Comparison of ENCODE assay signal across 8 mouse cellular contexts in the genomic region with DNA sequence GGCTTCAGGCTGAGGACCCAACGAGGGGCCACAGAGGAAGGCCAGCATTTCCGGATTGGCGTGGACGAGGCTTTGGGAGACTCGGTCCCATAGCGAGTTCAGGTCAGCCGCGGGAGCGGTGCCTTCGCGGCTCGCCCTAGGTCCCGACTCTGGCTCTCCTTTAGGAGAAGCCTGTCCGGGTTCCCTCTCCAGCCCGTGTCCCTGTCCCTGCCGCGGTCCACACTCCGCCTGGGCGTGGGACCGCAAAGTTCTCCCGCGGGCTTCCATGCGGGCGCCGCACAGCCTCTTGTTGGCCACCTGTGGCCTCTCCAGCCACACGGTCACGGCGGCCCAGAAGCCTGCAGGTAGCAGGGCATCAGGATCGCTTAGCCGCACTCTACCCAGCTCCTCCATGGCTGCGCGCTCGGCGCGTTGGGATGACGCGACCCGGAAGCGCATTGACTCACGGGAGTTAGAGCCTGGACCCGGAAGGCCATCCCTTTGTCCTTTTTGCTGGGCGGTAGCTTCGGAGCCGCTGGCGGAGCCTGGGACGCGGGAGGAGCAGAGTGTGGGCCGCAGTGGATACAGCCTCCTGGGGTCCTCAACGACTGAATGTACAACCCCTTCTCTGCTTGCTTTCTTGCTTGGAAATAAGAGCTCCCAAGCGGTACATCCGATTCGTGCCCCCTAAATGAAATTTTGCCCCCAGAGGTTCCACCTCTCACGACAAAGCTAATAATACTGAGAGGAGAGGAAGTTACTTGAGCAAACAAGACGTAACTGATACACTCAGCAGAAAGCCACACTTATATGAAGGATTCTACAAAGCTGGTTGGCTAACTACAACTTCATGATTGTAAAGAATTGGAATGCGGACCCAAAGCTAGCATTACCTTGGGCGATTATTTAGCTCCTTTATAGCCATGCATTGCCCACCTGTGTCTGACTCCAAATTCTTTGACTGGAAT. TPM values are rescaled to one million over a fixed set of nuclear protein-coding genes. Genes with fewer than 3 reads are reported as not detected.
DNase-seq lines count a peak whose midpoint lies in the region; ATAC-seq and TF ChIP-seq lines count a peak whose summit lies in the region.

A gene (minus strand): TSS at position 418 of the 947 bp plus-strand sequence.

- H3K4me2 ChIP-seq in heart, embryonic 12.5 days: peak within 1 kb of the TSS; percentile 95
- peak within 1 kb of the TSS; percentile 90 for H3K4me2 ChIP-seq in kidney, postnatal 0 days (ENCODE audit: low read length)
- H3K4me2 ChIP-seq in liver, embryonic 11.5 days: peak within 1 kb of the TSS; percentile 78
- peak within 1 kb of the TSS; percentile 95 for H3K4me2 ChIP-seq in stomach, embryonic 14.5 days (replicated peaks; ENCODE audit: low read depth, low read length)

- peak; percentile 96 for ATAC-seq in erythroblast, adult 5-6 weeks (replicated peaks; ENCODE audit: low FRiP score, poor library complexity, severe bottlenecking)
- peak; percentile 93 for ATAC-seq in heart, embryonic 12.5 days (ENCODE audit: insufficient number of reproducible peaks, low FRiP score)
- ATAC-seq in kidney, postnatal 0 days (replicated peaks; ENCODE audit: low FRiP score, low read depth): peak; percentile 94
- peak; percentile 95 for ATAC-seq in liver, embryonic 11.5 days (replicated peaks; ENCODE audit: low FRiP score)
- peak; percentile 91 for ATAC-seq in stomach, embryonic 14.5 days (ENCODE audit: insufficient number of reproducible peaks, insufficient read depth, low FRiP score, low read depth)

- H3K4me1 ChIP-seq in heart, embryonic 12.5 days (replicated peaks): peaks cover 10% of the 10 kb centered on the region
- H3K4me1 ChIP-seq in kidney, postnatal 0 days (replicated peaks; ENCODE audit: insufficient read depth, low read length): peaks cover 8% of the 10 kb centered on the region
- peaks cover 6% of the 10 kb centered on the region for H3K4me1 ChIP-seq in liver, embryonic 11.5 days (replicated peaks; ENCODE audit: control insufficient read depth, insufficient read depth, low read length)
- peaks cover 7% of the 10 kb centered on the region for H3K4me1 ChIP-seq in stomach, embryonic 14.5 days (ENCODE audit: control insufficient read depth, insufficient read depth, low read length)

- H3K36me3 ChIP-seq in heart, embryonic 12.5 days: peaks cover 37% of the 10 kb centered on the region
- H3K36me3 ChIP-seq in kidney, postnatal 0 days (ENCODE audit: insufficient read depth, low read length): peaks cover 21% of the 10 kb centered on the region
- H3K36me3 ChIP-seq in liver, embryonic 11.5 days (ENCODE audit: control insufficient read depth, insufficient read depth, low read length): peaks cover 3% of the 10 kb centered on the region; the same call in 1 of the 2 replicates
- peaks cover 20% of the 10 kb centered on the region for H3K36me3 ChIP-seq in stomach, embryonic 14.5 days (ENCODE audit: control insufficient read depth, insufficient read depth, low read length)

- peak within 1 kb of the TSS; percentile 91 for H3K9ac ChIP-seq in heart, embryonic 12.5 days
- H3K9ac ChIP-seq in kidney, postnatal 0 days (ENCODE audit: low read depth, low read length): peak within 1 kb of the TSS; percentile 87
- peak within 1 kb of the TSS; percentile 86 for H3K9ac ChIP-seq in liver, embryonic 11.5 days (ENCODE audit: low read depth, low read length)
- H3K9ac ChIP-seq in stomach, embryonic 14.5 days (replicated peaks; ENCODE audit: low read depth, low read length): peak within 1 kb of the TSS; percentile 72

- peak within 1 kb of the TSS; percentile 79 for H3K27ac ChIP-seq in heart, embryonic 12.5 days (ENCODE audit: poor library complexity, severe bottlenecking)
- H3K27ac ChIP-seq in kidney, postnatal 0 days: peak within 1 kb of the TSS; percentile 86
- H3K27ac ChIP-seq in liver, embryonic 11.5 days (ENCODE audit: low read depth, low read length): peak within 1 kb of the TSS; percentile 73
- H3K27ac ChIP-seq in stomach, embryonic 14.5 days (ENCODE audit: low read length): peak within 1 kb of the TSS; percentile 80

- no peaks in the 10 kb centered on the region; the same call in 1 of the 2 replicates for H3K9me3 ChIP-seq in heart, embryonic 12.5 days (replicated peaks)
- no peaks in the 10 kb centered on the region for H3K9me3 ChIP-seq in kidney, postnatal 0 days (replicated peaks; ENCODE audit: low read length)
- H3K9me3 ChIP-seq in liver, embryonic 11.5 days (ENCODE audit: control insufficient read depth, low read length): no peaks in the 10 kb centered on the region
- no peaks in the 10 kb centered on the region for H3K9me3 ChIP-seq in stomach, embryonic 14.5 days (ENCODE audit: control insufficient read depth, low read depth, low read length)

- TF ChIP-seq CTCF in kidney, postnatal 0 days (IDR thresholded peaks at IDR 0.05; ENCODE audit: low read depth): no peak

- peak; percentile 90 to 91 for DNase-seq in B cell, adult 2 months
- DNase-seq in brain, adult 2 months (ENCODE audit: low read depth, low spot score): peak; percentile 98
- peak; percentile 95 for DNase-seq in kidney, postnatal 0 days (ENCODE audit: low spot score)
- DNase-seq in liver, embryonic 11.5 days (ENCODE audit: low spot score): peak; percentile 87
- DNase-seq in naive thymus-derived CD4-positive, alpha-beta T cell, adult 2 months (ENCODE audit: low read depth): peak; percentile 83

- H3K4me3 ChIP-seq in heart, embryonic 12.5 days: peak within 1 kb of the TSS; percentile 82
- peak within 1 kb of the TSS; percentile 99 for H3K4me3 ChIP-seq in kidney, postnatal 0 days (replicated peaks; ENCODE audit: low read depth, low read length)
- peak within 1 kb of the TSS; percentile 92 for H3K4me3 ChIP-seq in liver, embryonic 11.5 days (ENCODE audit: low read depth, low read length)
- peak within 1 kb of the TSS; percentile 98 for H3K4me3 ChIP-seq in stomach, embryonic 14.5 days (ENCODE audit: low read depth, low read length)

- no peaks in the 10 kb centered on the region; the same call in 1 of the 2 replicates for H3K27me3 ChIP-seq in heart, embryonic 12.5 days (replicated peaks)
- H3K27me3 ChIP-seq in kidney, postnatal 0 days (ENCODE audit: insufficient read depth, low read length): no peaks in the 10 kb centered on the region
- H3K27me3 ChIP-seq in liver, embryonic 11.5 days (replicated peaks; ENCODE audit: control insufficient read depth, insufficient read depth, low read length): no peaks in the 10 kb centered on the region
- no peaks in the 10 kb centered on the region for H3K27me3 ChIP-seq in stomach, embryonic 14.5 days (ENCODE audit: control insufficient read depth, insufficient read depth, low read length)

- WGBS in heart, embryonic 12.5 days: 3% methylated on average over 56 of the region's 56 CpGs
- WGBS in kidney, postnatal 0 days: 3% methylated on average over 56 of the region's 56 CpGs
- 4% methylated on average over 56 of the region's 56 CpGs for WGBS in liver, embryonic 11.5 days
- 4% methylated on average over 56 of the region's 56 CpGs for WGBS in stomach, embryonic 14.5 days

RNA-seq across cellular contexts. Expression of the gene that starts here (rescaled TPM):
- 0.42 and 2.1 TPM in 2 replicates for total RNA-seq in erythroblast, adult 5-6 weeks (2015; ENCODE audit: low replicate concordance)
- total RNA-seq in erythroblast, adult 5-6 weeks (2017; ENCODE audit: low replicate concordance): 2.0 and 4.3 TPM in 2 replicates
- polyA plus RNA-seq in heart, embryonic 12.5 days (2016; fragmentation: Nextera tagmentation; extraction: Ambion mirVana): 5.1 and 5.7 TPM in 2 replicates
- polyA plus RNA-seq in kidney, postnatal 0 days (2015; fragmentation: Nextera tagmentation; extraction: Ambion mirVana): 4.2 and 5.4 TPM in 2 replicates
- polyA plus RNA-seq in liver, embryonic 11.5 days (2014; fragmentation: Nextera tagmentation; extraction: Ambion mirVana): 7.8 and 9.2 TPM in 2 replicates
- 8.7 and 8.9 TPM in 2 replicates for polyA plus RNA-seq in stomach, embryonic 14.5 days (2014; fragmentation: Nextera tagmentation; extraction: Ambion mirVana)

Comparison
In these comparisons a context has a peak if more than half of its experiments do, and no peak if none do; other contexts are left out.
1. Peak in every context shown above with its lines: DNase-seq, ATAC-seq, H3K4me3 ChIP-seq and H3K27ac ChIP-seq.